Mouse (Mus musculus): ENCODE data around the gene Ankrd33b.

DNA sequence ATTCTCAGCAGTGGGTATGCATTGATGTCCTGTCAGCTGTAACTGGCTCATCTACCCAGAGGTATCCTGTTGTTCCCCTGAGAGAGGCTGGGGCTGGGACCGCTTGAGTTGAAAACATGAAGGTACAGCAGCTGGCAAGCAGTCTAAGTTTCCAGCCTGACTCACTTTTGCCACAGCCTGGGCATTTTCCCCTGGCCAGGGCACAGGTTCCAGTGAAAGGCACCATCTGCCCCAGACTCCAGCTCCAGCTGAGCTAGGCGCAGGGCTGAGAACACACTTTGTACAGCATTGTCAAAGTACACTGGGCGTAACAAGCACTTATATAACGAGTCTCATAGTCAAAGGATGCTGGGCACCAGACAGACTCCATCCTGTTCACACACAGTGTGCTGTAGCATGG lies 113.6 kb downstream of the Ankrd33b start:
- no peak; the same call in 1 of the 2 replicates for TF ChIP-seq MXI1 (IDR thresholded peaks at IDR 0.05; ENCODE audit: low read depth, low read length)
- TF ChIP-seq GABPA (IDR thresholded peaks at IDR 0.05; ENCODE audit: insufficient replicate concordance, low read depth, low read length), result no peak
- TF ChIP-seq EP300 (IDR thresholded peaks at IDR 0.05; ENCODE audit: low read length), result peak; percentile 92
- TF ChIP-seq CTCF (conservative IDR thresholded peaks at IDR 0.05 in 1 of 2, IDR thresholded peaks at IDR 0.05 in 1 of 2; ENCODE audit: low read depth in 2 of 2, low read length in 2 of 2), result no peak
- no peak for TF ChIP-seq E2F4 (IDR thresholded peaks at IDR 0.05; ENCODE audit: insufficient replicate concordance, low read depth, low read length)
- TF ChIP-seq USF2 (conservative IDR thresholded peaks at IDR 0.05; ENCODE audit: low read depth, low read length), result no peak
- TF ChIP-seq ZC3H11A (IDR thresholded peaks at IDR 0.05; ENCODE audit: low read depth, low read length), result no peak
- no peak for TF ChIP-seq CHD2 (IDR thresholded peaks at IDR 0.05; ENCODE audit: low read length)
- TF ChIP-seq BHLHE40 (IDR thresholded peaks at IDR 0.05; ENCODE audit: low read depth, low read length), result peak; percentile 53; the same call in 1 of the 2 replicates
- no peak for TF ChIP-seq TBP (conservative IDR thresholded peaks at IDR 0.05; ENCODE audit: low read depth, low read length)
- no peak for TF ChIP-seq POLR2AphosphoS2 (IDR thresholded peaks at IDR 0.05; ENCODE audit: low read depth, low read length)
- no peak for TF ChIP-seq POLR2A (IDR thresholded peaks at IDR 0.05; ENCODE audit: low read depth, low read length)
- peak; percentile 93 for TF ChIP-seq TCF12 (IDR thresholded peaks at IDR 0.05; ENCODE audit: low read depth, low read length)
- no peak for TF ChIP-seq MAX (IDR thresholded peaks at IDR 0.05; ENCODE audit: low read length)
